Mouse (Mus musculus) kidney, postnatal 4 days (tissue): ENCODE results near the gene Ubqln2.

Source experiments
- DNase-seq, 2 experiments: peaks; one replicate each; pipeline ENCODE4 v3.0.0; 2021; ENCODE audit warnings: mixed read lengths in 2 of 2

The Ubqln2 gene

GRCm38 (mm10) chrX:153497688-153498516 is at the start of gene Ubqln2:
Ubqln2 (plus strand) TSS chrX:153498227.
- peak; percentile 82 to 88 for DNase-seq

GRCm38 (mm10) chrX:153451946-153452345 is 46.1 kb upstream of the Ubqln2 start:
- no peak for DNase-seq

GRCm38 (mm10) chrX:153476760-153477248 is 21.2 kb upstream of the Ubqln2 start:
- no peak for DNase-seq

- no peak for DNase-seq
These were observed 5.7 kb upstream of the Ubqln2 start for GRCm38 (mm10) chrX:153492326-153492725.

GRCm38 (mm10) chrX:153498665-153499293 is 752 bp downstream of the Ubqln2 start:
- peak; percentile 1 to 41 for DNase-seq

GRCm38 (mm10) chrX:153499294-153500046 is 1.4 kb downstream of the Ubqln2 start:
- DNase-seq, result peak; percentile 10 to 23

- DNase-seq, result no peak
These were observed 2.0 kb downstream of the Ubqln2 start for GRCm38 (mm10) chrX:153500047-153500345.

- peak; percentile 59 to 64 for DNase-seq
These were observed 7.9 kb downstream of the Ubqln2 start for GRCm38 (mm10) chrX:153505954-153506353.

GRCm38 (mm10) chrX:153515491-153515890 is 17.5 kb downstream of the Ubqln2 start:
- no peak for DNase-seq

- peak in 1 of 2 experiments; percentile 3 for DNase-seq
These were observed 30.4 kb downstream of the Ubqln2 start for GRCm38 (mm10) chrX:153528399-153528798.
